Mouse (Mus musculus) adrenal gland, postnatal 4 days (tissue): ENCODE results near the gene Kat7. TPM values are rescaled to one million over a fixed set of nuclear protein-coding genes. Genes with fewer than 3 reads are reported as not detected.

Experiments used
- DNase-seq, 2 experiments: peaks; one replicate each; pipeline ENCODE4 v3.0.0; 2021 to 2022; ENCODE audit warnings: low spot score in 2 of 2, mixed read lengths in 2 of 2
- total RNA-seq, 2 experiments: library from RNA; stranded (reverse); gene quantifications; 2 replicates each; pipeline ENCODE4 v1.2.3; 2021

Gene Kat7
- total RNA-seq, 2 experiments from 2014 or later = 77.8 to 80.3 TPM

- DNase-seq = no peak
Measured at GRCm38 (mm10) chr11:95238477-95238876, 71.6 kb downstream of the Kat7 start.

- DNase-seq = no peak
Measured at GRCm38 (mm10) chr11:95232329-95232696, 77.7 kb downstream of the Kat7 start.

- DNase-seq = peak; percentile 62 to 70
Measured at GRCm38 (mm10) chr11:95231688-95232328, 78.2 kb downstream of the Kat7 start.

DNA sequence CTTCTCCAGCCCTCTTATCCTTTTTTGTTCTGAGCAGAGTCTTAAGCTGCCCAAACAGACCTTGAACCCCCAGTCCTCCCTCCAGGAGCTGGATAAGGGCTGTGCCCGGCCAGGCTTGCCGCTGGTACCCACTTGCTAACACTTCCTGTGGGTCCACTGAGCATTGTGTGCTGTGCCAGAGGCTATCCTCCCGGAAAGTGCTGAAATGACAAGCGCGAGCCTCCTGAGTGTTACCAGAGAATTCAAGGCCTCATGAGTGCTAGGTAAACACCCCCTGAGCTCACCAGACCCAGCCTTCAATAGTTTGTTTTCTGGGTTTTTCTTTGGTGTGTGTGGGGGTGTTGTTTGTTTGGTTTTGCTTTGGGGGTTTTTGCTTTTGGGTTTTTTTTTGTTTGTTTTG lies 82.6 kb downstream of the Kat7 start:
- no peak for DNase-seq

DNA sequence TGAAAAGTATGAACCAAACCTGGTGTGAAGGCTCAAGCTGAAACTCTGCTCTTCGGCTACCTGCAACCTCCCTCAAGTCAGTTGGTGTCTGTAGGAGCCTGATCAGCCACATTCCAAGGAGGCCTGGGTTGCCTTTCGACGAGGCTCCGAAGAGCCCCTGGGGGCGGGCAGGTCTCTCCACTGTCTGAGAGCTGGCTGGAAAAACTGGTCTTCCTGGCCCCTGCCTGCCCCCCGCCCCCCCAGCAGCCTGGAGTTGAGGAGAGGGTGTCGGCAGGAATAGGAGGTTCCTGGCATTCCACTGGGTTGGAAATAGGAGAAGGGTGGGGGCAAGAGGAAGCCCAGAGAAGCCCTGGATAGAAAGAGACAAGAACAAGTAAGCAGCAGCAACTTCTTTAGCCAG lies 84.6 kb downstream of the Kat7 start:
- no peak for DNase-seq

Other genes with a start within 250 kb of the Kat7 start
- 10 to 100 TPM; 28.9 to 37.0 TPM for gene Itga3, start 233.4 kb downstream of the Kat7 start, total RNA-seq
- under 1 TPM in 1 of 2 experiments, not detected in 1; 0.17 TPM for gene Dlx3, start 190.1 kb downstream of the Kat7 start, total RNA-seq
- gene Dlx4, start 164.0 kb downstream of the Kat7 start, total RNA-seq = under 1 TPM; 0.31 to 0.53 TPM
- gene Tac4, start 48.7 kb downstream of the Kat7 start, total RNA-seq = under 1 TPM in 1 of 2 experiments, not detected in 1; 0.22 TPM
- gene Fam117a, start 26.8 kb upstream of the Kat7 start, total RNA-seq = 10 to 100 TPM; 21.9 to 27.8 TPM
- gene Slc35b1, start 74.4 kb upstream of the Kat7 start, total RNA-seq = 10 to 100 TPM; 64.7 to 71.1 TPM
- 100 to 1,000 TPM; 122 to 124 TPM for gene Spop, start 103.8 kb upstream of the Kat7 start, total RNA-seq
- 1 to 10 TPM; 2.2 to 3.2 TPM for gene Nxph3, start 204.3 kb upstream of the Kat7 start, total RNA-seq